Mouse (Mus musculus) hindbrain, embryonic 16.5 days (tissue): ENCODE results near the gene Ndrg3. TPM values are rescaled to one million over a fixed set of nuclear protein-coding genes. Genes with fewer than 3 reads are reported as not detected.
"Not testable (repeated sequence)": the region's sequence is repeated elsewhere in the genome, so short reads cannot be mapped to it uniquely, and the experiment has no call there.

ENCODE experiments used
- ATAC-seq: fragments of 200-750 bp; cut with Nextera tagmentation; 2 replicates; pipeline ENCODE4 v1.8.0; 2017; ENCODE audit warnings: moderate TSS enrichment, moderate library complexity
- H3K27ac ChIP-seq: fragments of 300-500 bp; sonication (generic); 2 replicates; pipeline ENCODE4 v1.5.1; 2014; ENCODE audit warnings: low read depth, mild to moderate bottlenecking, control low read depth, low read length, moderate library complexity
- H3K27me3 ChIP-seq: fragments of 300-500 bp; sonication (generic); replicated peaks from 2 replicates; pipeline ENCODE4 v1.6.1; 2014; ENCODE audit warnings: low read length; ENCODE audit not compliant: control insufficient read depth, insufficient read depth
- H3K36me3 ChIP-seq: fragments of 300-500 bp; sonication (generic); 2 replicates; pipeline ENCODE4 v1.6.1; 2014; ENCODE audit warnings: mild to moderate bottlenecking, low read length, moderate library complexity, mixed read lengths; ENCODE audit not compliant: control insufficient read depth, insufficient read depth
- H3K4me1 ChIP-seq: fragments of 300-500 bp; sonication (generic); 2 replicates; pipeline ENCODE4 v1.6.1; 2014; ENCODE audit warnings: low read depth, low read length; ENCODE audit not compliant: control insufficient read depth, insufficient read depth
- H3K4me2 ChIP-seq: fragments of 300-500 bp; sonication (generic); 2 replicates; pipeline ENCODE4 v1.6.1; 2014; ENCODE audit warnings: mild to moderate bottlenecking, low read length, control low read depth, moderate library complexity
- H3K4me3 ChIP-seq: fragments of 300-500 bp; sonication (generic); 2 replicates; pipeline ENCODE4 v1.5.1; 2014; ENCODE audit warnings: mild to moderate bottlenecking, low read length, control low read depth, moderate library complexity
- H3K9ac ChIP-seq: fragments of 300-500 bp; sonication (generic); 2 replicates; pipeline ENCODE4 v1.6.1; 2014; ENCODE audit warnings: low read depth, mild to moderate bottlenecking, control low read depth, low read length, moderate library complexity
- H3K9me3 ChIP-seq: fragments of 300-500 bp; sonication (generic); 2 replicates; pipeline ENCODE4 v1.6.1; 2014; ENCODE audit warnings: mild to moderate bottlenecking, low read length, moderate library complexity; ENCODE audit not compliant: control insufficient read depth
- WGBS: fragments of 180-500 bp; shearing (Covaris S2); extraction: QIAGEN DNeasy Blood & Tissue Kit; methylation state at CpG from one replicate; pipeline ENCODE4 v1.1.7; 2014; 5-methylcytosine and 5-hydroxymethylcytosine counted together
- polyA plus RNA-seq: library from polyadenylated mRNA; unstranded; fragments of >200 nt; fragmentation: Nextera tagmentation; extraction: Ambion mirVana; gene quantifications from 2 replicates; pipeline ENCODE4 v1.2.1, GENCODE M21; 2015

Ndrg3 gene
- polyA plus RNA-seq, 1 experiment from 2014 or later: 181 TPM

DNA sequence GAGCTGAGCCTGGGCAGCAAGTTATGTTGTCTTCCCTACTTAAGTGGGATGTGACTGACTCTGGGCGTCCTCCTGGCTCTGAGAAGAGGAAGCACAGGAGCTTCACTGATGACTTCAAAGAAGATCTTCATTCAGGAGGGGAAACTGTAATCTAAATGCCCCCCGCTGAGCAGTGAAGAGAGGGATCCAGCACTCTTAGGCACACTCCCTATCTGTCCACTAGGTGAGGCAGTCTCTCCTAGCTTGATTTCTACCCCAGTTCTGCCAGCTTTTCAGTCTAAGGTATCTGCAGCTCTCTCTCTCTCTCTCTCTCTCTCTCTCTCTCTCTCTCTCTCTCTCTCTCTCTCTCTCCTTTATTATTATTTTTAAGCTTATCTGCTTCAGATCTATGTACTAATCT lies 88.5 kb downstream of the Ndrg3 start:
- H3K27ac ChIP-seq: no peak overlapping the region
- no peaks in the 10 kb centered on the region for H3K4me1 ChIP-seq
- H3K9ac ChIP-seq: no peak overlapping the region
- H3K4me3 ChIP-seq: no peak overlapping the region
- H3K9me3 ChIP-seq: no peaks in the 10 kb centered on the region
- no peak overlapping the region for H3K4me2 ChIP-seq
- H3K27me3 ChIP-seq: no peaks in the 10 kb centered on the region
- no peaks in the 10 kb centered on the region for H3K36me3 ChIP-seq
- WGBS: 21% methylated on average over 2 of the region's 2 CpGs
- ATAC-seq: no peak

DNA sequence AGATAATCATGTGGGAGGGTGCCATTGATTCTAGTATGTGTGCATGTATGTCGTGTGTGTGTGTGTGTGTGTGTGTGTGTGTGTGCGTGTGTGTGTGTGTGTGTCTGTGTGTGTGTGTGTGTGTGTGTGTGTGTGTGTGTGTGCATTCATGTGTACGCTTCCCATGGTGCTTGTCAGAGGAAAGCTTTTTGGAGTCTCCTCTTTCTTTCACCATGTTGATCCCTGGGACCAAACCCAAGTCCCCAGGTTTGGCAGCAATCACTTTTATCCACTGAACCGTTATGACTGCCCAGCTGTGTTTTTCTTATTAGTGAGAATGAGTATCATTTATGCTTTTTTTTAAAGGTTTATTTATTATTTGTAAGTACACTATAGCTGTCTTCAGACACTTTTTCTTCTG lies 89.4 kb downstream of the Ndrg3 start:
- not testable (repeated sequence) for H3K4me2 ChIP-seq, H3K27ac ChIP-seq, H3K9me3 ChIP-seq, H3K9ac ChIP-seq, H3K4me3 ChIP-seq, H3K36me3 ChIP-seq, H3K27me3 ChIP-seq, H3K4me1 ChIP-seq, ATAC-seq
- WGBS: 68% methylated on average over 4 of the region's 4 CpGs

DNA sequence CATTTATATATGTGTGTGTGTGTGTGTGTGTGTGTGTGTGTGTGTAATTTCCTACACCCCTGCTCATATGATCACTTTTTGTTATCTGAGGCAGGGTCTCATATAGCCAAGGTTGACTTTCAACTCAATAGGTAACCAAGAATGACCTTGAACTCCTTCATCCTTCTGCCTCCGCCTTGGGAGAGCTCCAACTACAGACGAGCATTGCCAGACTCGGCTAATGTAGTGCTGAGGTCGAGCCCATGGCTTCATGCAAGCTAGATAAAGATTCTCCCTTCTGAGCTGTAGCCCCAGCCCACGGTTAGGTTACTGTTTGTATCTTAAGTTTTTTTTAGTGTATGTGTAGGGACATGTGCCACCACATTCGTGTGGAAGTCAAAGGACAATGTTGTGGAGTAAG lies 90.0 kb downstream of the Ndrg3 start:
- Histone ChIP-seq H3K27ac (no peak overlapping the region), H3K4me2 (no peak overlapping the region), H3K27me3 (no peaks in the 10 kb centered on the region), H3K9me3 (no peaks in the 10 kb centered on the region), H3K9ac (no peak overlapping the region), H3K4me1 (no peaks in the 10 kb centered on the region), H3K4me3 (no peak overlapping the region), H3K36me3 (no peaks in the 10 kb centered on the region)
- 82% methylated on average over 6 of the region's 6 CpGs for WGBS
- ATAC-seq: no peak

DNA sequence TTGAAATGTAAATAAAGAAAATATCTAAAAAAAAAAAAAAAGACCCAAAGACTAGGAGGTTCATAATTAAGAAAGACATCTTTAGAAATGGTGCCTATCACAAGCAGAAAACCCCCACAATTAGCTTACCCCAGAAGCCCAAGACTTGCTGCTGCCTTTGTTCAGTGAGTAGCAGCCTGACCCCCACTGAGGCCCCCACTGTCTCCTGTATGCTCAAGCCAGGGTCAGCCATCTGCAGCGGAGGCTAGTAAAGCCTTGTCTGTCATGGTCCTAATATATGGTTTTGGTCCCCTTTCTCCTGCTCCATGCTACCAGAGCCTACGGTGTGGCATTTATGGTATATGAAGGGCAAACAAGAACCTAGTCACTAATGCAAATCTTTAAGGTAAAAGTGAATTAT lies 90.5 kb downstream of the Ndrg3 start:
- Histone ChIP-seq H3K4me1 (no peaks in the 10 kb centered on the region), H3K4me2 (no peak overlapping the region), H3K27me3 (no peaks in the 10 kb centered on the region), H3K27ac (no peak overlapping the region), H3K9me3 (no peaks in the 10 kb centered on the region), H3K9ac (no peak overlapping the region), H3K4me3 (no peak overlapping the region), H3K36me3 (no peaks in the 10 kb centered on the region)
- WGBS: 80% methylated on average over 2 of the region's 2 CpGs
- ATAC-seq: no peak

DNA sequence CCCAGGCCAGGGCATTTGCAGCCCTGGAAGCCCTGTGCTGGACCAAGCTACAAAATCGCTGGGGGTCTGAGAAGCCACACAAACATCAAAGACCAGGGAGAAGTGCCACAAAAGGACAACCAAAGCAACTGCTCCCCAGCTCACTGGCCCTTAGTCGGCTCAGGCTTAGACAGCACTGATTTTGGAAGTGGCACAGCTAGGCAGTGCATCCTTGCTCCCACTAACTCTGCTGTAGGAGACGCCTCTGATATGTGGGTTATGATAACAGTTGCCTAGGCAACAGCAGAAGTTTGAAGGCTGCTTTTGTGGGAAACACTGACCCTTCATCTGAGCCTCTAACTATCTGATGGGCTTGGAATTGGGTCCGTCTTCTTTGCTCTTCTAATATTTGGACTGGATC lies 92.7 kb downstream of the Ndrg3 start:
- Histone ChIP-seq H3K4me1 (no peaks in the 10 kb centered on the region), H3K9me3 (no peaks in the 10 kb centered on the region), H3K9ac (no peak overlapping the region), H3K4me2 (no peak overlapping the region), H3K4me3 (no peak overlapping the region), H3K27ac (no peak overlapping the region), H3K27me3 (no peaks in the 10 kb centered on the region), H3K36me3 (no peaks in the 10 kb centered on the region)
- WGBS: 69% methylated on average over 4 of the region's 4 CpGs
- no peak for ATAC-seq

DNA sequence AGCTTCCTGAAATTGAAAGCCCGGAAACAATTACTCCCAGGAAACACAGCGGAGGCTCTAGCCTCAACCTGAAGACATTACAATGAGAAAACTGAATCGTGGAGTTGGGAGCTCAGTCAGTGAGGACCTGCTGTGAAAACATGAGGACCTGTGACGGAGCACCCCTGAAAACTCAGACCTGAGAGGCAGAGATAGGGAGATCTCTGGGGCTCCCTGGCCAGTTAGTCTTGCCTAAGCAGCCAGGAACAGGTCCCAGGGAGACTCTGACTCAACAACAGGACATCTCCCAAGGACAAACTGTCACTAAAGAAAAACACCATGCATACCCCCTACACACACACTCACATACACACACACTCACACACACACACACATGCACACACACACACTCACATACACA lies 93.5 kb downstream of the Ndrg3 start:
- Histone ChIP-seq H3K9me3 (no peaks in the 10 kb centered on the region), H3K27me3 (no peaks in the 10 kb centered on the region), H3K9ac (no peak overlapping the region), H3K27ac (peak overlapping the region; percentile 39; the same call in 1 of the 2 replicates), H3K4me1 (no peaks in the 10 kb centered on the region), H3K4me2 (no peak overlapping the region), H3K36me3 (no peaks in the 10 kb centered on the region), H3K4me3 (no peak overlapping the region)
- ATAC-seq: no peak
- WGBS: 53% methylated on average over 4 of the region's 4 CpGs

DNA sequence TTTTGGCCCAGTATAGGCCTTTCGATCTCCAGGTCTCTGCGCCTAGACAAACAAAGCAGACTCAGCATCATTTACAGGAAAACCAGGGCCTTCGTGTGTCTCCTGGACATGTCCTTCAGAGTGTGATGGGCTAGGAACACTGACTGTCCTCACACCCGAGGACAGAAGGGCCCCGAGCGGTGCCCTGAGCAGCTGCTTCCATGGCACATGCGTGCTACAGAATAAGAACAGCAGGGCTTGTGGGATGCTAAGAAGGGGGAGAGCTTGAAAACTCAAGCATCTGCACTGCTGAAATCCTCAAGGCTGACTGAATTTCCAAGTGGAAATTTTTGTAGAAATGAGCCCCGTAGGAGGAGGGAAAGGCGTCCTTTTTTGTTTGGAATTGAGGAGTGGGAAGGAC lies 94.8 kb downstream of the Ndrg3 start:
- WGBS: 83% methylated on average over 9 of the region's 9 CpGs
- ATAC-seq: no peak
- peaks cover 5% of the 10 kb centered on the region for H3K4me1 ChIP-seq
- no peak overlapping the region for H3K4me2 ChIP-seq
- no peaks in the 10 kb centered on the region for H3K27me3 ChIP-seq
- H3K9me3 ChIP-seq: no peaks in the 10 kb centered on the region
- H3K27ac ChIP-seq: no peak overlapping the region
- H3K9ac ChIP-seq: no peak overlapping the region
- no peaks in the 10 kb centered on the region for H3K36me3 ChIP-seq
- H3K4me3 ChIP-seq: no peak overlapping the region

DNA sequence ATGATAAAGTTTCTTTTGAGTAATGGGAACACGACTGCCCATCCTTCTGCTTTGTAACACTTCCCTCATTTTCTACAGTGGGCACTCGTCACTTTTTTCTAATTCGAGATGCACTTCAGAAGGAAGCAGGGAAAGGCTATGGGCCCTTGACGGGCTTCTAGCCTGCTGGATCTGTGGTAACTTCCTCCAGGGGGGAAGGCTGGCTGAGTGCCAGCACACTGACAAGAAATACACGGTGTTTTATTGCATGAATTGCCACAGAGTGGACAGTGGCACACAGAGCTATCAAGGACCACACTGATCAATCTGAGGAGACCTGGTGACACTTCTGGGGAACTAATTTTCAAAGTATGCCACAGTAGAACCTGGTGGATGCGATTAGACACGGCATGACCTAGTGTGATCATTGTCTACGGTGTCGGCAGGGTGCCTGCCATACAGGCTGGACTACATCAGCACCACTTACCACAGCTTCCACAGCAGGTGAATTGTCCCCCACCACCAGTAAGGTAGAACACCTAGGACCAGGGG lies 95.4 kb downstream of the Ndrg3 start:
- Histone ChIP-seq H3K27me3 (no peaks in the 10 kb centered on the region), H3K36me3 (no peaks in the 10 kb centered on the region), H3K9ac (no peak overlapping the region), H3K4me1 (peaks cover 6% of the 10 kb centered on the region), H3K27ac (no peak overlapping the region), H3K9me3 (no peaks in the 10 kb centered on the region), H3K4me3 (no peak overlapping the region), H3K4me2 (no peak overlapping the region)
- 77% methylated on average over 9 of the region's 9 CpGs for WGBS
- no peak for ATAC-seq

DNA sequence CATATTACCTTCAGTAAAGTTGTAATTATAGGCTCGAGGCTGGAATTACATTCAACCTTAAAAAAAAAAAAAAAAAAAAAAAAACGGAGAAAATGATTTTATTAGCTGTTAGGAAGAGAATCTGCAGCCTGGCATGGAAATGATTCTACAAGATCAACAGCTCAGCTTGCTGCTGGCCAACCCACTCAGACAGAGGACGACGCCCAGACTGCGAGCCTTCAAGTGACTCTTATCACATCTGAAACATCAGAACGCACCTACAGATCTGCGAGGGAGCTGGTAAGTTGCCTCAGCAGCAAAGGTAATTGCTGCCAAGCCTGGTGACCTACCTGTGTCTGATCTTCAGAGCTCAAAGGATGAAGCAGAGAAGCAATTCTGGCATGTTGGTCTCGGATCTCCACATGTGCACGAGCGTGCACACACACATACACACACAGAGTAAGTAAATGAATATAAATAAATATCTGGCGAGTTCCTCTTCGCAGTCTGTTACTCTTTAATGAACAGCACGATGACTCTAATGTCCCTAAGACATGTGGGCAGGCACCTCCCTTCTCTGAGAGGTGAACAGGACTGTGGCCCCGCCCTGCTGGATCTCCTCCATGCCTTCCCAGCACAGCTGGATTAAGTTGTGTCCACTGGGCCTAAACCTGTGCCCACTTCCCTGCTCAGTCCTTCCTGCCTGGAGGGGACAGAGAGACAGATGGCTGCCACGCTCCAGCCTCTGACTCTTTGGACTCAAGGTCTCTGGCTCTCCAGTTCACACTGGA lies 97.2 kb downstream of the Ndrg3 start:
- no peak overlapping the region for H3K27ac ChIP-seq
- H3K27me3 ChIP-seq: no peaks in the 10 kb centered on the region
- peaks cover 6% of the 10 kb centered on the region for H3K4me1 ChIP-seq
- H3K4me3 ChIP-seq: no peak overlapping the region
- no peaks in the 10 kb centered on the region for H3K36me3 ChIP-seq
- no peak overlapping the region for H3K9ac ChIP-seq
- H3K4me2 ChIP-seq: no peak overlapping the region
- 84% methylated on average over 15 of the region's 15 CpGs for WGBS
- ATAC-seq: no peak
- H3K9me3 ChIP-seq: no peaks in the 10 kb centered on the region
